Mouse (Mus musculus) liver, embryonic 14.5 days (tissue): ENCODE data around the gene Rbms1.

ENCODE experiments used
- CTCF ChIP-seq: IDR thresholded peaks from 2 replicates; pipeline ENCODE4 v1.5.1; 2016; ENCODE audit warnings: antibody characterized with exemption, low read depth, control low read depth
- EP300 ChIP-seq: IDR thresholded peaks from 2 replicates; pipeline ENCODE4 v1.6.1; 2016; ENCODE audit warnings: antibody characterized with exemption, low read depth

DNA sequence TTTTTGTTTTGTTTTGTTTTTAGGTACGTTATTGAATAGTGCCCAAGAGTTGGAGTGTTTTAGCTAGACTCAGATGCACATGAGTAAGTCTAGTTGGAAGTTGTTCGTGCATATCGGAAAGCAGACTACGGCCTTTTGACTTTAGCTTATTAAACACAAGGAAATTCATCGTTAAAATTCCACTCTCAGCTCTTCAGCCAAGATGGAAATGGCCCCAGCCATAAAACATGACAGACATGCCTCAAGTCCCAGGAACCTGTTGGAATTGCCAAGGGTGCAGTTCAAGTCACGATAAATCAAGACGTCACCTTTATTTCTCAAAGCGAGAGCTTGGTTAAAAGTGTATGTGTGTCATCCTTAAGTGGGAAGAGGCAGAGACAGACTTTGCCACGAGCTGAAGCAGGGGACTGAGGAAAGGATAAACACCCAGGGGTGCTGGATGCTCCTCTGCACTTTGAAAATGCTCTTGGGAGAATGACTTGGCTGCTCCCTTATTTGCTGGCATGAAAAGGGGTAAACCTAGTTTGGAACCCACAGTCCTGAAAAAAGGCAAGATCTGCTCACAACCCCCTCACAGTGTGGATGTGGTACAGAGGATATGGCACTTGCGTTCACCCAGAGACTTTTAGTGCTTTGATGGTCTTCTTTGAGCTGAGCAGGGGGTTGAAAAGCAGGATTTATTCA, 233.9 kb downstream of the Rbms1 start:
- no peak for TF ChIP-seq CTCF
- no peak for TF ChIP-seq EP300
